Mouse (Mus musculus): Measurements from ENCODE around the gene Nisch. TPM values are rescaled to one million over a fixed set of nuclear protein-coding genes. Genes with fewer than 3 reads are reported as not detected.

The Nisch gene
- polyA plus RNA-seq, 1 experiment: 233 TPM

DNA sequence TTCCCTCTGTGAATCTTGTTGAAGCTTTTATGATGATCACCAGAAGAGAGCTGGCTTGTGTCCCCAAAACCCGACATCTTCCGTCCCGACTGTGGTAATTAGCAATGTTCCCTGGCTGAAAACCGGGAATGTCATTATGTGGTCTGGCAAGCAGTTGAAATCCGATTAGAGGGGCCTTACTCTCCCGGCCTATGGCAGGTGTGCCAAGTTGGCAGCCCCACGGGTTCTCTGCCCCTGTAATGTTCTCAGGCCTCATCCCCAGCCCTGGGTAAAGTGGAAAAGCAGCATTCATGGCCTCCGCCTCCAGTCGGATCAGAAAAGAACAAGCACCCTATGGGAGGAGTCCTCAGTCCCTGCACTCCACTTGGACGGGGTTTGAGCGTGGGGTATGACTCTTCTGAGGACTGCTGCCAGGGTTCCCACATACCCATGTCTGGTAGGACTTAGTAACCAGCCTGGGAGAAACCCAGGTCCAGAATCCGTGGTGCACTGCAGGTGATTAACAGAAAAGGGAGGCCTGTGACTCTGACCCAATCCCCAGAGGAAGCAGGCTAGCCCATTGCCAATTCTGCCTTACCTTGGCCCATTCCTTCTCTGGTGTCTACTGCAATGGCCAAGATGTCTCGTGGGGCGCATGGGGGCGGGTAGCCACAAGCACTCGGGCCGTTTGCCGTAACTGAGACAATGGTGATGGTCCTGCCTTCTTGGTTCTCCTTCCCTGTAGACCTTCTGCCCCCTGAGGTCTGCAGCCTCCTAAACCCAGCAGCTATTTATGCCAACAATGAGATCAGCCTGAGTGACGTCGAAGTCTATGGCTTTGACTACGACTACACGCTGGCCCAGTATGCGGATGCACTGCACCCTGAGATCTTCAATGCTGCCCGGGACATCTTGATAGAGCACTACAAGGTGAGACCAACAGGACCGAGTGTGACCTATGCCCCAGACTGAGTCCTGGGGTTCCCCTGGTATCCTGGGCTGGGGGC is 82.4 kb downstream of the Nisch start:
- WGBS: 92% methylated on average over 25 of the region's 25 CpGs
- no peak overlapping the region for H3K27ac ChIP-seq (ENCODE audit: control insufficient read depth, insufficient read depth, low read depth, low read length, poor library complexity)
- no peak overlapping the region for H3K4me3 ChIP-seq (replicated peaks; ENCODE audit: control insufficient read depth, low read depth, low read length)
- TF ChIP-seq CTCF (IDR thresholded peaks at IDR 0.05; ENCODE audit: control insufficient read depth, insufficient read depth, low read length): no peak
- TF ChIP-seq POLR2A (IDR thresholded peaks at IDR 0.05; ENCODE audit: borderline replicate concordance, control insufficient read depth, low read depth, low read length): no peak
- peaks cover 3% of the 10 kb centered on the region; the same call in 1 of the 2 replicates for H3K4me1 ChIP-seq (ENCODE audit: control insufficient read depth, insufficient read depth, low read length)

DNA sequence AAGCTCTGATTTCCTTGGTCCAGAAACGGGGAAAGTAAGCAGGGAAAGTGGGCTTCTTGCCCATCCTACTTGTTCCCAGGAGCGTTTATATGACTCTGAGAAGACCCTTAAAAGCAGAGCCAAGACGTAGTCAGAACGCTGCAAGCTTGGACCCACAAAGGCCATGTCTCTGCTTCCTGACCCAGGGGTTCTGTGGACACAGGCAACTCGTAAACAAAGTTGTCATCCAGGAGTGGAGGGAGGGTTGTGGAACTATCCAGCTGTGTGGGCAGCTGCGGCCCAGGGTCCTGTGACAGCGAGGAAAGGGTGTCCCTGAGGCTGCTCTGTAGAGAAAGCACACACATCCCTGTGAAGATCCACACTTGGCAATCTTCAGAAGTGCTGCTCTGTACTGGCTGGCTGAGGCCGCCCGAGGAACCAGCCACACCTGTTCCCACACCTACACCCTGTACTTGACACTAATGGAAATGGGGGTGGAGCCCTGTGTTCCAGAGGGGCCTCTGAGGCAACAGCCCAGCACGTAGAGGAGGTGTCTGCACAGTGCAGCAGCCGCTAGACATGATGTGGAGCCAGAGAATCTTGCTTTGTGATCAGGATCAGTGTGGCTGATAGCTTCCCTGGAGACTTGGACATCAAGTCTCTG is 83.6 kb downstream of the Nisch start:
- 84% methylated on average over 11 of the region's 11 CpGs for WGBS
- TF ChIP-seq POLR2A (IDR thresholded peaks at IDR 0.05; ENCODE audit: borderline replicate concordance, control insufficient read depth, low read depth, low read length) (no peak), CTCF (IDR thresholded peaks at IDR 0.05; ENCODE audit: control insufficient read depth, insufficient read depth, low read length) (no peak)
- Histone ChIP-seq H3K4me3 (replicated peaks; ENCODE audit: control insufficient read depth, low read depth, low read length) (no peak overlapping the region), H3K27ac (ENCODE audit: control insufficient read depth, insufficient read depth, low read depth, low read length, poor library complexity) (no peak overlapping the region), H3K4me1 (ENCODE audit: control insufficient read depth, insufficient read depth, low read length) (peaks cover 3% of the 10 kb centered on the region; the same call in 1 of the 2 replicates)

DNA sequence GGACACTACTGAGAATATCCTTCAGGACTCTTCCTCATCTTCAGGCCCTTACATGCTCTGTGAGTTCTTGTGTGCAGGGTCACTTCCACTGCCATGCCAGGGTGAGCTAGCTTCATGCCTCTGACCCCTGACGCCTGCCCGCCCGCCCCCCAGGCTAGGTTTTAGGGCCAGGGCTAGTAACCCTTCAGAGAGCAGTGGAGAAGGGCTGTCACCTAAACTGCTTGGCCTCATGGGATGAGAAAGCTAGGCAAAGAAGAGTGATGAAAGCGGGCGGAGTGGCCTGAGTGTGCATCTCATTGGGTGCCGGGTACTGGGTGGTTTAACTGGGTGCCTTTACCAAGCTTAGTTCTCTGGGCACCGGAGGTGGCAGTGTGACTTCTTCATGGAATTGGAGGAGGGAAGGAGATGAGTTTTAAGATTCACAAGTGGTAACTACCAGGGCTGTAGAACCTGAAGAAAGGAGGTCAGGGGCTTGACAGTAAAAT is 84.2 kb downstream of the Nisch start:
- H3K4me3 ChIP-seq (replicated peaks; ENCODE audit: control insufficient read depth, low read depth, low read length): no peak overlapping the region
- H3K27ac ChIP-seq (ENCODE audit: control insufficient read depth, insufficient read depth, low read depth, low read length, poor library complexity): no peak overlapping the region
- no peak for TF ChIP-seq CTCF (IDR thresholded peaks at IDR 0.05; ENCODE audit: control insufficient read depth, insufficient read depth, low read length)
- TF ChIP-seq POLR2A (IDR thresholded peaks at IDR 0.05; ENCODE audit: borderline replicate concordance, control insufficient read depth, low read depth, low read length): no peak
- H3K4me1 ChIP-seq (ENCODE audit: control insufficient read depth, insufficient read depth, low read length): peaks cover 3% of the 10 kb centered on the region; the same call in 1 of the 2 replicates
- 80% methylated on average over 7 of the region's 7 CpGs for WGBS

DNA sequence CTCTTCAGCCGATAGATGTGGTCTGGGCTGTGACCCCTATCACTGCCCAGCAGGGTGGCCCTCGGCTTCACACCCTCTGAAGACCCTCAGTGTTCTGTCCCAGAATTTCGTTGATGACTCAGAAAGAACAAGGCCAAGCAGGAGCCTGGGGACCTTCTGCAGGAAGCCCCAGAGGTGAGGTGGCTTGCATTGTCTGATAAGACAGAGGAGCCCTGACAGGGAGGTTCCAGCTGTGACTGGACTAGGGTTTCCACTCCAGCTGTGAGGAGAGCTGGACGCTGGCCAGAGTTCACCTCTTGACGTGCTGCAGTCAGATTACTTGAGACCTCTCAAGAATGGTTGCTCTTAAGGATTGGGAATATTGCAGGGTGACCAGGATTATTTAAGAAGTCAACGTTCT is 84.7 kb downstream of the Nisch start:
- H3K4me3 ChIP-seq (replicated peaks; ENCODE audit: control insufficient read depth, low read depth, low read length): no peak overlapping the region
- TF ChIP-seq POLR2A (IDR thresholded peaks at IDR 0.05; ENCODE audit: borderline replicate concordance, control insufficient read depth, low read depth, low read length): no peak
- TF ChIP-seq CTCF (IDR thresholded peaks at IDR 0.05; ENCODE audit: control insufficient read depth, insufficient read depth, low read length): no peak
- 42% methylated on average over 6 of the region's 6 CpGs for WGBS
- no peak overlapping the region for H3K27ac ChIP-seq (ENCODE audit: control insufficient read depth, insufficient read depth, low read depth, low read length, poor library complexity)
- peaks cover 3% of the 10 kb centered on the region; the same call in 1 of the 2 replicates for H3K4me1 ChIP-seq (ENCODE audit: control insufficient read depth, insufficient read depth, low read length)

DNA sequence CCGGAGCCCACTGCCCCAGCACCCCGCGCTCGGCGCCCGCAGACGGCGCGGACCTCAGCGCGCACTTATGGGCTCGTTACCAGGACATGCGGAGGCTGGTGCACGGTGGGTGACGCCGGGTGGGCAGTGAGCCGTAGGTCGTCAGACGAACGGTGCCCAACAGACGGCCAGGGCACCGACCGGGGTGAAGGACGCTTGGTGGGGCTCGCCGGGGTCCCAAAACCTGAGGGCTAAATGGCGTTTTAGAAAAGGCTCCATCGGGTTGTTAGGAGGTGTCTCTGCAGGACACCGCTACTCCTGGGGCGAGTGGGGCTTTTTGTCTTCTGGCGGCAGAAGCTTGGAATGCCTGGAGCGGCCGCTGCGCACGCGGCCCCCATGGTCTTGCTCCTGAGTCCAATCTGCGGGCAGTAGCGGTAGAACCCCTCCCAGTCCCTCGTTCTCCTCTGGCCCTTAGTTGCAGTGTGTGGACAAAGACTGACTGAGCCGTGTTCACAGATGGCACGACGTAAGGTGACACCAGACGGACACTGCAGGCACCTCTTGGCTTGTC is 85.4 kb downstream of the Nisch start:
- peak overlapping the region; percentile 79 for H3K4me3 ChIP-seq (replicated peaks; ENCODE audit: control insufficient read depth, low read depth, low read length)
- H3K27ac ChIP-seq (ENCODE audit: control insufficient read depth, insufficient read depth, low read depth, low read length, poor library complexity): peak overlapping the region; percentile 17; the same call in 1 of the 2 replicates
- TF ChIP-seq CTCF (IDR thresholded peaks at IDR 0.05; ENCODE audit: control insufficient read depth, insufficient read depth, low read length) (no peak), POLR2A (IDR thresholded peaks at IDR 0.05; ENCODE audit: borderline replicate concordance, control insufficient read depth, low read depth, low read length) (no peak)
- peaks cover 5% of the 10 kb centered on the region; the same call in 1 of the 2 replicates for H3K4me1 ChIP-seq (ENCODE audit: control insufficient read depth, insufficient read depth, low read length)
- 1% methylated on average over 43 of the region's 43 CpGs for WGBS

DNA sequence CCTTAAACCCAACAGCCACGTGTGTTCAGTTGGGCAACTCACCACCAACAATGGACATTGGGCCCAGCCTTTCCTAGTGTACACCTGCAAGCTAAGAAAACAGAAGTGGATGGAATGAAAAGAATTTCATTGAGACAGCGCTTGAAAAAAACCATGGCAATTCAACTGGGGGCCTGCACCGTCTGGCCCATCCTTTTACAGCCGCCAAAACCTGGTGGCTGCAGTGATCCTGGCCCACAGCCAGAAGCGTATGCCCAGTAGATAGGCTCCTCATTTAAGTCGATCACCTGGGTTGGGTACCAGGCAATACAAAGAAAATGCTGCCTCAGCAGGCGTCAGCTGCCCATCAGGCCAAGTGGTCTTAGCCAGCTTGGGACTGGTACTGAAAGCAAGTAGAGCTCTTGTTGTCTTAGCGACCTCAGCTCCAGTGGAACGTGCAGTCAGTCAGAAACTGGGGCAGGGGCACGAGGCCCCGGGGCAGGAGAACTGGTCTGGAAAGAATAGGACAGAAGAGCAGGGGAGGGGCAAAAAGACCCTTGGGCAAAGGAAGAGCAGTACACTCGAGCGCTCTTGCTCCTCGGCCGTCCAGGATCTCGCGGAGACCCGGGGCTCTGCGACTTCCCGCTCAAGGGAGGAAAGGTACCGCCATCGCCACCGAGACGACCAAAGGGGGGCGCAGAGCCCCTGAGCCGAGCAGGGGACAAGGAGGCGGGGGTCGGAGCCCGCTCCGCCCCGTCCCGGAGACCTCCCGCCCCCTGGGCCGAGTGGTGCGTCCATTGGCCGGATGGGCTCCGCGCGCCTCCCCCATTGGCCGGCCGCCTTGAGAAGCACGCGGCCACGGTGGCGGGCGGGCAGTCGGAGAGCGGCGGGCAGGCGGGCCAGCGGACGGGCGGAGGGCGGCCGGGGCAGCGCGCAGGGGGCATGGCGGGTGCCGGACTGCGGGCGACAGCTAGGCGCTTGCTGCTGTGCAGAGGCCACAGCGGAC is 86.2 kb downstream of the Nisch start, which contains the start of gene Nt5dc2:
TSS of gene Nt5dc2 (plus strand) at position 818 of the 985 bp plus-strand sequence.
- Histone ChIP-seq H3K27ac (ENCODE audit: control insufficient read depth, insufficient read depth, low read depth, low read length, poor library complexity) (peak within 1 kb of the TSS; percentile 37), H3K4me3 (replicated peaks; ENCODE audit: control insufficient read depth, low read depth, low read length) (peak within 1 kb of the TSS; percentile 79), H3K4me1 (ENCODE audit: control insufficient read depth, insufficient read depth, low read length) (peaks cover 5% of the 10 kb centered on the region; the same call in 1 of the 2 replicates)
- WGBS: 6% methylated on average over 63 of the region's 63 CpGs
- TF ChIP-seq CTCF (IDR thresholded peaks at IDR 0.05; ENCODE audit: control insufficient read depth, insufficient read depth, low read length): no peak
- no peak for TF ChIP-seq POLR2A (IDR thresholded peaks at IDR 0.05; ENCODE audit: borderline replicate concordance, control insufficient read depth, low read depth, low read length)

All from bone marrow, adult 2 months (tissue).